Mouse (Mus musculus): ENCODE results near the gene BC147527. TPM values are rescaled to one million over a fixed set of nuclear protein-coding genes. Genes with fewer than 3 reads are reported as not detected.
"Not testable (repeated sequence)": the region's sequence is repeated elsewhere in the genome, so short reads cannot be mapped to it uniquely, and the experiment has no call there.

Gene BC147527
- total RNA-seq (2021) = not detected

- DNase-seq (ENCODE audit: extremely low spot score in 1 of 2, low spot score in 1 of 2) = no peak
Observed at GRCm38 (mm10) chr13:120299991-120300442, at the start of gene BC147527. TSS of gene BC147527 (plus strand) at chr13:120300392.

GRCm38 (mm10) chr13:120251208-120251924 lies 48.8 kb upstream of the BC147527 start:
- DNase-seq (ENCODE audit: extremely low spot score in 1 of 2, low spot score in 1 of 2) = not testable (repeated sequence)

- not testable (repeated sequence) for DNase-seq (ENCODE audit: extremely low spot score in 1 of 2, low spot score in 1 of 2)
Observed at GRCm38 (mm10) chr13:120258817-120259658, 41.2 kb upstream of the BC147527 start.

- not testable (repeated sequence) for DNase-seq (ENCODE audit: extremely low spot score in 1 of 2, low spot score in 1 of 2)
Observed at GRCm38 (mm10) chr13:120259718-120260117, 40.5 kb upstream of the BC147527 start.

- not testable (repeated sequence) for DNase-seq (ENCODE audit: extremely low spot score in 1 of 2, low spot score in 1 of 2)
Observed at GRCm38 (mm10) chr13:120262870-120263269, 37.3 kb upstream of the BC147527 start, which contains the start of gene AF067061. TSS of gene AF067061 (plus strand) at chr13:120263114.

GRCm38 (mm10) chr13:120277837-120278236 lies 22.4 kb upstream of the BC147527 start:
- not testable (repeated sequence) for DNase-seq (ENCODE audit: extremely low spot score in 1 of 2, low spot score in 1 of 2)

GRCm38 (mm10) chr13:120278784-120279183 lies 21.4 kb upstream of the BC147527 start:
- DNase-seq (ENCODE audit: extremely low spot score in 1 of 2, low spot score in 1 of 2) = no peak

- no peak for DNase-seq (ENCODE audit: extremely low spot score in 1 of 2, low spot score in 1 of 2)
Observed at GRCm38 (mm10) chr13:120299324-120299894, 783 bp upstream of the BC147527 start.

- DNase-seq (ENCODE audit: extremely low spot score in 1 of 2, low spot score in 1 of 2) = no peak
Observed at GRCm38 (mm10) chr13:120300853-120301252, 661 bp downstream of the BC147527 start.

GRCm38 (mm10) chr13:120310749-120311148 lies 10.6 kb downstream of the BC147527 start:
- DNase-seq (ENCODE audit: extremely low spot score in 1 of 2, low spot score in 1 of 2) = no peak

- no peak for DNase-seq (ENCODE audit: extremely low spot score in 1 of 2, low spot score in 1 of 2)
Observed at GRCm38 (mm10) chr13:120313584-120313983, 13.4 kb downstream of the BC147527 start.

GRCm38 (mm10) chr13:120316578-120316977 lies 16.4 kb downstream of the BC147527 start, which contains the start of gene Tcstv3:
TSS of gene Tcstv3 (plus strand) at chr13:120316878.
- DNase-seq (ENCODE audit: extremely low spot score in 1 of 2, low spot score in 1 of 2) = not testable (repeated sequence)

- DNase-seq (ENCODE audit: extremely low spot score in 1 of 2, low spot score in 1 of 2) = no peak
Observed at GRCm38 (mm10) chr13:120320183-120320582, 20.0 kb downstream of the BC147527 start.

- no peak for DNase-seq (ENCODE audit: extremely low spot score in 1 of 2, low spot score in 1 of 2)
Observed at GRCm38 (mm10) chr13:120320721-120321120, 20.5 kb downstream of the BC147527 start.

Other genes starting within 250 kb of the BC147527 start
- not detected for gene Gm21188, start 248.2 kb upstream of the BC147527 start, total RNA-seq (2021)
- not detected for gene Gm20767, start 160.1 kb upstream of the BC147527 start, total RNA-seq (2021)
- not detected for gene Gm21818, start 128.0 kb upstream of the BC147527 start, total RNA-seq (2021)
- not detected for gene Gm21762, start 84.4 kb upstream of the BC147527 start, total RNA-seq (2021)
- not detected for gene Gm21731, start 61.3 kb upstream of the BC147527 start, total RNA-seq (2021)
- not detected for gene AF067061, start 37.3 kb upstream of the BC147527 start, total RNA-seq (2021)
- gene Tcstv3, start 16.5 kb downstream of the BC147527 start, total RNA-seq (2021) = not detected